Mouse (Mus musculus) small intestine, adult 2 months (tissue): ENCODE data around the gene Pfkfb3.

ENCODE experiments used
- CTCF ChIP-seq: fragments of 200-500 bp; IDR thresholded peaks from 2 replicates; pipeline ENCODE4 v1.5.1; 2012; ENCODE audit warnings: low read depth, mild to moderate bottlenecking, control low read depth, inconsistent platforms, low read length, moderate library complexity, mixed read lengths; ENCODE audit not compliant: insufficient replicate concordance, insufficient read length; ENCODE audit errors: extremely low read depth
- POLR2A ChIP-seq: fragments of 200-500 bp; IDR thresholded peaks from 2 replicates; pipeline ENCODE4 v1.6.1; 2012; ENCODE audit warnings: low read depth, mild to moderate bottlenecking, control low read depth, inconsistent platforms, low read length, moderate library complexity

GRCm38 (mm10) chr2:11423421-11423820, 130.5 kb downstream of the Pfkfb3 start:
- TF ChIP-seq CTCF (no peak), POLR2A (no peak)
